In genomic region chr1:185511306-185511705, GRCm38 (mm10) we compare ENCODE assay signal across 27 mouse cellular contexts. TPM values are rescaled to one million over a fixed set of nuclear protein-coding genes. Genes with fewer than 3 reads are reported as not detected.
"Had no signal": no experiment of that assay in that cellular context is flagged by ENCODE, and none has a peak within 500 bp of the region (broad histone marks: within the 10 kb centered on the region; RNA-seq: fewer than 3 reads in every experiment).

No protein-coding gene starts in this region.

- H3K27me3 ChIP-seq: heart, embryonic 12.5 days; hindbrain, embryonic 13.5 days; hindbrain, embryonic 15.5 days; kidney, embryonic 15.5 days; limb, embryonic 13.5 days; limb, embryonic 15.5 days had no signal

- H3K4me2 ChIP-seq: heart, embryonic 12.5 days; hindbrain, embryonic 13.5 days; hindbrain, embryonic 15.5 days; kidney, embryonic 15.5 days; limb, embryonic 13.5 days; limb, embryonic 15.5 days had no signal

- ATAC-seq: hindbrain, postnatal 0 days; intestine, embryonic 16.5 days had no signal

- H3K36me3 ChIP-seq: heart, embryonic 10.5 days; heart, embryonic 12.5 days; hindbrain, embryonic 13.5 days; hindbrain, embryonic 15.5 days; kidney, embryonic 15.5 days; limb, embryonic 13.5 days; limb, embryonic 15.5 days had no signal

- H3K9me3 ChIP-seq: heart, embryonic 10.5 days; heart, embryonic 12.5 days; hindbrain, embryonic 13.5 days; hindbrain, embryonic 15.5 days; kidney, embryonic 15.5 days; limb, embryonic 13.5 days; limb, embryonic 15.5 days had no signal

- H3K9ac ChIP-seq: heart, embryonic 12.5 days; hindbrain, embryonic 13.5 days; hindbrain, embryonic 15.5 days; kidney, embryonic 15.5 days; limb, embryonic 13.5 days; limb, embryonic 15.5 days had no signal

- H3K4me1 ChIP-seq: heart, embryonic 12.5 days; hindbrain, embryonic 13.5 days; hindbrain, embryonic 15.5 days; kidney, embryonic 15.5 days; limb, embryonic 15.5 days had no signal

- H3K27ac ChIP-seq: gastrocnemius, adult 2 months; heart, embryonic 10.5 days; hindbrain, embryonic 13.5 days; hindbrain, embryonic 15.5 days; hindbrain, postnatal 0 days; kidney, embryonic 15.5 days; kidney, postnatal 0 days; limb, embryonic 13.5 days; limb, embryonic 15.5 days had no signal

- DNase-seq: gastrocnemius, adult 2 months; gastrocnemius, postnatal 10 days; gastrocnemius, postnatal 25 days; heart, adult 18-20 months; heart, postnatal 10 days; heart, postnatal 36 days; kidney, adult 11 months; kidney, adult 2 months; kidney, adult 9 months; kidney, postnatal 14 days; kidney, postnatal 36 days; layer of hippocampus, adult 9-11 months; layer of hippocampus, postnatal 36 days; left cerebral cortex, postnatal 4 days had no signal

- H3K4me3 ChIP-seq: gastrocnemius, adult 2 months; heart, embryonic 10.5 days; heart, embryonic 12.5 days; hindbrain, embryonic 13.5 days; hindbrain, embryonic 15.5 days; kidney, embryonic 15.5 days; limb, embryonic 13.5 days; limb, embryonic 15.5 days had no signal

RNA-seq across cellular contexts. Expression of gene Slc30a10, which starts 56.7 kb away (rescaled TPM):
- total RNA-seq: gastrocnemius, adult 2 months; gastrocnemius, postnatal 25 days; granulocyte monocyte progenitor cell, adult 5-6 weeks; heart, adult 18-20 months; heart, adult 8-10 months; heart, postnatal 10 days; heart, postnatal 36 days; hematopoietic stem cell, adult 5-6 weeks had no signal
- polyA plus RNA-seq: kidney, adult 2 months had no signal
